Mouse (Mus musculus): ENCODE measurements around the gene Rsrc1.

- TF ChIP-seq CTCF (IDR thresholded peaks at IDR 0.05; ENCODE audit: low read depth) (no peak), EP300 (IDR thresholded peaks at IDR 0.05; ENCODE audit: low read depth) (no peak)
Observed at GRCm38 (mm10) chr3:66955126-66955525, 26.1 kb upstream of the Rsrc1 start.

Measured in liver, embryonic 14.5 days (tissue).